Mouse (Mus musculus) stomach, postnatal 0 days (tissue): ENCODE data around the gene Sept7. TPM values are rescaled to one million over a fixed set of nuclear protein-coding genes. Genes with fewer than 3 reads are reported as not detected.

Experiments used
- ATAC-seq: fragments of 200-750 bp; cut with Nextera tagmentation; 2 replicates; pipeline ENCODE4 v1.8.0; 2017; ENCODE audit not compliant: low FRiP score, low TSS enrichment
- DNase-seq: peaks from one replicate; pipeline ENCODE4 v3.0.0-alpha.2; 2016; ENCODE audit warnings: low spot score
- H3K27ac ChIP-seq: fragments of 300-500 bp; sonication (generic); replicated peaks from 2 replicates; pipeline ENCODE4 v1.5.1; 2014; ENCODE audit warnings: mild to moderate bottlenecking, control low read depth
- H3K27me3 ChIP-seq: fragments of 300-500 bp; sonication (generic); 2 replicates; pipeline ENCODE4 v1.6.1; 2014; ENCODE audit warnings: low read length; ENCODE audit not compliant: control insufficient read depth, insufficient read depth
- H3K36me3 ChIP-seq: fragments of 300-500 bp; sonication (generic); 2 replicates; pipeline ENCODE4 v1.6.1; 2014; ENCODE audit warnings: low read length, mixed read lengths; ENCODE audit not compliant: control insufficient read depth, insufficient read depth
- H3K4me1 ChIP-seq: fragments of 300-500 bp; sonication (generic); replicated peaks from 2 replicates; pipeline ENCODE4 v1.6.1; 2014; ENCODE audit warnings: antibody characterized with exemption; ENCODE audit not compliant: control insufficient read depth, insufficient read depth
- H3K4me2 ChIP-seq: fragments of 300-500 bp; sonication (generic); replicated peaks from 2 replicates; pipeline ENCODE4 v1.6.1; 2014; ENCODE audit warnings: low read depth, mild to moderate bottlenecking, control low read depth, moderate library complexity
- H3K4me3 ChIP-seq: fragments of 300-500 bp; sonication (generic); 2 replicates; pipeline ENCODE4 v1.5.1; 2014; ENCODE audit warnings: low read depth, low read length, control low read depth
- H3K9ac ChIP-seq: fragments of 300-500 bp; sonication (generic); 2 replicates; pipeline ENCODE4 v1.6.1; 2014; ENCODE audit warnings: mild to moderate bottlenecking, low read length, control low read depth, mixed read lengths
- H3K9me3 ChIP-seq: fragments of 300-500 bp; sonication (generic); 2 replicates; pipeline ENCODE4 v1.6.1; 2016; ENCODE audit warnings: low read length; ENCODE audit not compliant: control insufficient read depth
- CTCF ChIP-seq: IDR thresholded peaks from 2 replicates; pipeline ENCODE4 v1.5.1; 2016; ENCODE audit warnings: antibody characterized with exemption, low read depth, mild to moderate bottlenecking, moderate library complexity
- EP300 ChIP-seq: optimal IDR thresholded peaks from 2 replicates; pipeline ENCODE3; 2016; ENCODE audit warnings: antibody characterized with exemption
- WGBS: fragments of 180-500 bp; shearing (Covaris S2); extraction: QIAGEN DNeasy Blood & Tissue Kit; methylation state at CpG from one replicate; pipeline ENCODE4 v1.1.7; 2014; 5-methylcytosine and 5-hydroxymethylcytosine counted together
- polyA plus RNA-seq: library from polyadenylated mRNA; unstranded; fragments of >200 nt; fragmentation: Nextera tagmentation; extraction: Ambion mirVana; gene quantifications from 2 replicates; pipeline ENCODE4 v1.2.1, GENCODE M21; 2015

Sept7 gene
- polyA plus RNA-seq, 1 experiment from 2014 or later: 175 TPM

DNA sequence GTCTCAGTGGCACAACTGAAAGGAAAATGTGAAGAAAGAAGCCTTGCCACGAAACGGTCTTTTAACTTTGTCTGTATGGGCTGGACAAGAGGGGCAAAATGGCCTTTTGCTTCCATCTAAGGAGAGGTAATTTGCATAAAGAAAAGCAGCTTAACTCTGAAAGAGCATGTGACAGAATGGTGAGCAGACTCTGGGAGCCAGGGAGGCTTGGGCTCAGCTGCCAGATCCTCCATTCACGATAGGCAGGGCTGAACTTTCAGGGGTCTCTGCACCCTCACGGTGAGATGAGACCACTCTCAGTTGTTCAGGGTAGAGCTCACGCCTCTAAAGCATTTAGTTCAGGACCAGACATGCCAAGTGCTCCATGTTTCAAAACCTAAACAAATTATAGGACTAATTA lies 105.8 kb downstream of the Sept7 start:
- Histone ChIP-seq H3K27me3 (no peaks in the 10 kb centered on the region), H3K4me3 (no peak overlapping the region), H3K4me1 (no peaks in the 10 kb centered on the region), H3K9me3 (no peaks in the 10 kb centered on the region), H3K9ac (no peak overlapping the region), H3K36me3 (no peaks in the 10 kb centered on the region), H3K27ac (no peak overlapping the region), H3K4me2 (no peak overlapping the region)
- no peak for ATAC-seq
- 83% methylated on average over 5 of the region's 5 CpGs for WGBS
- no peak for DNase-seq
- TF ChIP-seq CTCF (no peak), EP300 (no peak)

Other genes starting within 250 kb of the Sept7 start
- not detected in 2 replicates for gene Gm10181, start 163.0 kb upstream of the Sept7 start, polyA plus RNA-seq
- 24.3 and 25.8 TPM in 2 replicates for gene Herpud2, start 100.6 kb upstream of the Sept7 start, polyA plus RNA-seq
- gene Eepd1, start 229.1 kb downstream of the Sept7 start, polyA plus RNA-seq: 16.8 and 17.8 TPM in 2 replicates